Mouse (Mus musculus) megakaryocyte progenitor cell, adult 5-6 weeks (primary cell): Measurements from ENCODE around the gene Slc6a2. TPM values are rescaled to one million over a fixed set of nuclear protein-coding genes. Genes with fewer than 3 reads are reported as not detected.

Experiments used
- ATAC-seq: replicated peaks from 2 replicates; pipeline ENCODE4 v1.8.0; 2016; ENCODE audit warnings: mild to moderate bottlenecking, moderate TSS enrichment, inconsistent platforms; ENCODE audit not compliant: poor library complexity
- total RNA-seq, 2 experiments: library from RNA; stranded (forward) in 1 of 2; stranded (reverse) in 1 of 2; fragments of 157-497, 149-512 nt in 1 of 2; fragments of 200-1000 nt in 1 of 2; gene quantifications; 2 replicates each; pipeline versions ENCODE4 v1.2.3 to v1.2.4; 2015 to 2017

The Slc6a2 gene
- total RNA-seq (2015), result not detected in 2 replicates
- total RNA-seq (2017), result 0.04 TPM in 1 of 2 replicates, not detected in the other

DNA sequence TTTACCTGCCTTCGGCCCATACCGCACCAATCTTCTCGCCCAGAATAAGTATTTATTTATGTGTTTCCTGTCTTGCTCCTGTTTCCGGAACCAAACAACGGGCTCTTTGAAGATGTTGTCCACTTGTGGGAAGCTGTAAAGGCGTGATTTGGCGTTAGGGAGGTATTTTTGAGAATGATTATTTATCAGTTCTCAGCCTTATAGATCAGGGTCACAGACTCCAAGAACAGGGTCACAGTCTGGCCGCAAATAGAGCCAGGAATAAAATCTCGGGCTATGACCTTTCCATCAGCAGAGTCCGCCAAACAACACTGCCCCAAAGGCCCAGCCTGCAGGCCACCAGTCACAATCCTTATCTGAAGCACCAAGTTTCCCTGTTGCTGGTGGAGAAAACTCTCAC, at the start of gene Slc6a2:
Gene Slc6a2 (plus strand): TSS at position 301 of the 400 bp plus-strand sequence.
- no peak for ATAC-seq

DNA sequence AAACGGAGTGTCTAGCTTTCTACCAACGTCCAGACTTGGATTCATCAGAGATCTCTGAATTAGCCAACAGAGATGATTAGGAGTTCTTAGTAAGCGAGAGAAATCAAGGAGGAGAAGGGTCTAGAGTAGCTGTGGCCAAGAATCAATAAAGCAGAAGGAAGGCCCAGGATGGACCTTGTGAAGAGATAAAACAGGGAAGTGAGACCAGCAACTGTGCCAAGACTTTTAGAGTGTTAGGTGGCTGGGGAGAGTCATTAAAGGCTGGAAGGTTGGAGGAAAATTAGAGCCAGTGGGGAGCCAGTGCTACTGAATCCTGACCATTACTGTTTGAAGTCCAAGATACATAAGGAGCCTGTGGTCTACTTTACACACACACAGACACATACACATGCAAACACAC, 48.4 kb upstream of the Slc6a2 start:
- peak; percentile 89 for ATAC-seq

DNA sequence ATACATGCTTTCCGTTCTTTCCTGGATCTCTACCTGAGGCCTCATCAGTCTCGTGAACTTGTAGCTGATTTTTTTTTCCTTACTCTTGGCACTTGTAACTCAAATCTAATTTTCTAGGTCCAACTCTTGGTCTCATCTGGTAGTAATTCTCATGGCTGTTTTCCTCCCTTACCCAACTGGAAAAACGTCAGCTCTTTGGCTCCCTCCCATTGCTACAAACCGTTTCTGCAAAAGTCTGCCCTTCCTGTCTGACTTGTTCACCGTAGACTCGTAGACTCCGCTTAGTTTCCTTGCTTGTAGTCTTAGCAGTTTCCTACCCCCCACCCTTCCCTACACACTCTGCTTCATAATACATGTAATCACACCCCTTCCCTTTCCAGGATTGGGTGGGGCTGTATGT, 46.5 kb upstream of the Slc6a2 start:
- ATAC-seq, result no peak

DNA sequence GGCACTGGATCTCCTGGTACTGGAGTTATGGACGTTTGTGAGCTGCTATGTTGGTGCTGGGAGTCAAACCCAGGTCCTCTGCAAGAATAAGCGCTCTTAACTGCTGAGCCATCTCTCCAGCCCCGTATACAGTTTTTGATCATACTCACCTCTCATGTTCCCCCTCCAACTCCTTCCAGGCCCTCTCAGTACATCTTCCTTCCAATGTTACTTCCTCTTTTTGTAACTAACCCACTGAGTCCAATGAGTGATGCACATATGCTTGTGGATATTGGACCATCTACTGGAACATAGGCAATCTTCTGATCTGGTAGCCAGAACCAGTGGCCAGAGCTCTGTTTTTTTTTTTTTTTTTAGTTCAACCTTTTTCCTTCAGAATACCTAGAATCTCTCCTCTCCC, 43.8 kb upstream of the Slc6a2 start:
- ATAC-seq, result peak; percentile 57

DNA sequence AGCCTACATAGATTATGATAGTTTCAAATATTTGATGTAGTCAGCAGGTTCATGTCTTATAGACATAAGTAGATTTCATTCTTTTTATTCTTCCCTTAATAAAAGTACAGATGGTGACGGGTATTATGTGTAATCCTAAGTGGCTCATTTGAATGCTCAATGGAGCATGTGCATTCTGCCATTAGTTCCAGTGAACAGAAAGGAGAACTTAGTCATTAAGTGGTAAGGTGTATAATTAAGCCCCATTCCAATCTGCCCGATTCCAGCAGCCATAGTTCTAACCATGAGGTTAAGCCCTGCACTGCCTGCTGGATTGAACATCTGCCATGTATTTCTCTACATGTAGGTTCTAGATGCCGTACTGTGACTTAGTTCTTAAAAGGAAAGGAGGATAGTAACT, 38.1 kb upstream of the Slc6a2 start:
- no peak for ATAC-seq

DNA sequence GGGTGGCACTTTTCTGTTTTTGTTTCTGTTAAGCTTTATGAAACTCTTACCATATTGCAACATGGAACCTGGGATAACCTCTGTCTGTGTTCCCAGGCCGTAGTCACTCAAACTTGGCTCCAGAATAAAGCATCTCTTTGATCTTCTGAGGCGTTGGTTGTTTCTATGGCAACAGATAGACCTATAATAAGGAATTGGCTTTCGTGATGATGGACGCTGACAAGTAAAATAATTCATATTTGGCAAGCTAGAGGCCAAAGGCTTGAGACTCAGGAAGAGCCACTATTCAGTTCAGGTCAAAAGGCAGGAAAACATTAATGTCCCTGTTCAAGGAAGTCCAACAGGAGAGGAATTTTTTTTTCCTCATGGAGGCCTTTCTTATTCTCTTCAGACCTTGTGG, 30.9 kb upstream of the Slc6a2 start:
- ATAC-seq, result no peak

DNA sequence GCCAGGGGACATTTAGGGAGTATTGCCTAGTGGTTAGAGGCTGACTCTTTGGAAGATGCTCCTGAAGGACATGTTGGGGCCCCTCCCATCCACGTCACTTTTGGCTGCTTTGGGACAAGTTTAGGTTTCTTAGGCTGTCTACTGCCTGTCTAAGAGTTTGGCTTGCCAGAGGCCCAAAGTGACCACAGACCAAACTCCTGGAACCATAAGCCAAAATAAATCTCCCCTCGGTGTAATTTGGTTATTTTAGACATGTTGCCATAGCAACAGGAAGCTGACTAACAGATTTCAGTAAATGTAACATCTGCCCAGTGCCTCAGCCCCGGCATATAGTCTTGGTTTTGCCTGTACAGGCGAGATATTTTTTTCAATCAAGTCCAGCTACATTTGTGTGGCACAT, 21.8 kb upstream of the Slc6a2 start:
- ATAC-seq, result no peak

DNA sequence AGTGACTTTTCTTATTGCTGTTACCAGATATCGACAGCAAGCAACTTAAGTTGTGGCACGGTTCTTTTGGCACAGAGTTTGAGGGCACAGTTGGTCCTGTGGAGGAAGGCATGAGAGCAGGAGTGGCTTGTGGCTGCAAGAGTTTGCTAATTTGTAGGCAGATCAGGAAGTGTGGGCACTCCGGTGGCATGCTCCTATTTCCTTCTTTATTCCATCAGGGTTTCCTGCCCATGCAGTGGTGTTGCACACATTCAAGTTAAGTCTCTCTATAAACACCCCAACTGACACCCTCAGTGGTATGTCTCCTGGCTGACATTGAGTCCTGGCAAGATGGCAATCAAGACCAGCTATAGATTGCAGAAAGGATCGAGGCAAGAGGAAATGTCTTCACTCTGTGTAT, 10.8 kb upstream of the Slc6a2 start:
- ATAC-seq, result peak; percentile 92

DNA sequence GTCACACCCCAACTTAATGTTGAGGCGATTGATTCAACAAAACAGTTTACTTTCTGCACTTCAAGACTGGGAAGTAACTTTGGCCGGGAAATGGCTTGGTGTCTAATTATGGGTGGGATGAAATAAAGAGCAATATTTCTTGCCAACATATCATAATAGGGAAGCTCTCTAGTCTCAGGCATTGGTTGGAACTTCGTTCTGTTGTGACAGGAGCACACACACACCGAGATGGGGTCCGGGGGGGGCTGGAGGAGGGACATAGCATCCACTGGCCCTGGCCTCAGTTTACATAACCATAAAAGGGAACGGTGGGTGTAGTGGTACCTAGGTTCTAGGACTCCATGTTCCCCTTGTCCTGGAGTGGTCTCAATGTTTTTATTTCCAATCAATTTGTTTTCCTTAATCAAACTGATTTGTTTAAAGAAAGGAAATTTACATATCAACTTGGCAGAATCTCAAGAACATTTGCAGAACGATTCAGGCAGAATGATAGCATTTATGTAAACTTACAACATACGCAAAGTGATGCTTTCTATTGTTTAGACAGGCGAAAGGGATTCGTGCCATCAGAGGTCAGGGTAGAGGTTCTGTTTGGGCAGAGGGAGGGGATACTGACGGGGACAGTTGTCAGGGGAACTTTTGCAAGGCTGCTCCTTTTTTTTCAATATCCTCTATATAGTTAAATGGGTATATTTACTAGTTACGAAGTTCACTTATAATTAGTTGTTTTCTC, 9.1 kb upstream of the Slc6a2 start:
- no peak for ATAC-seq

DNA sequence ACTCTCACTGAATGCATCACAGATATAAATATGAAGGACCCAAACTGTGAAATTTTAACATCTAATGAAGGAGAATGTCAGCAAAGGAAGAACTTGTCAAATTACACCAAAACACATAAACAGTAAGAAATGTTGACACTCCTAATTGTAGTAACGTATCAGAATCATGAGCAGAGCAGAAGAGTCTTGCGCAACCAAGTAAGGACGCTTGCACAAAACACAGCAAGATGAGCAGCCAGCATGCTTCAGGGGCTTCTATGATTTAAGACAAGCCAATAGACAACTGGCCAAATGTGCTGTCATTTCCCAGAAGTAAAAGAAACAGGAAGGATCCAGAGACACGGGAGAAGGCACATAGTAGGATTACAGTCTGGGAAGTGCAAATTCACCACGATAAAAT, 5.8 kb upstream of the Slc6a2 start:
- ATAC-seq, result peak; percentile 66

DNA sequence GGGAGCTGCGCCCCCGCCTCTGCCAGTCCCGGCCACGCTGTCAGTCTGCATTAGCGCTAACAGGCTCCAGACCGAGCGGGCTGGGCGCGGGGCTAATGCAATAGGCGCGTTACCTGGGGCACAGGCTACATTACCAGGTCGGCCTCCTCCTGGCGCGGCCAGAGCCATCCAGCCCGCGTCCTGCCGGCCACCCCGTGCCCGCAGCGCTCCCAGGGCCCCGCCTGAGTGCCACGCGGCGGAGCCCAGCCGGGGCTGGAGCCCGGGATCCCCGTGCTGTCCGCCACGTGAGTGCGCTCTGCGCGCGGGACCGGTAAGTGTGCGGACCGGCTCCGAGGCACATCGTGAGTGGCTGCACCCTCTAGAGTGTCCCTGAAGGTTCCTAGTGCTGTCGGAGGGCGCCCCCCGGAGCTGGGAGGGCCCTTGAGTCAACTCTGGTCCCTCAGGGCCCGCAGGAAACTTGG, 602 bp downstream of the Slc6a2 start:
- peak; percentile 37 for ATAC-seq

DNA sequence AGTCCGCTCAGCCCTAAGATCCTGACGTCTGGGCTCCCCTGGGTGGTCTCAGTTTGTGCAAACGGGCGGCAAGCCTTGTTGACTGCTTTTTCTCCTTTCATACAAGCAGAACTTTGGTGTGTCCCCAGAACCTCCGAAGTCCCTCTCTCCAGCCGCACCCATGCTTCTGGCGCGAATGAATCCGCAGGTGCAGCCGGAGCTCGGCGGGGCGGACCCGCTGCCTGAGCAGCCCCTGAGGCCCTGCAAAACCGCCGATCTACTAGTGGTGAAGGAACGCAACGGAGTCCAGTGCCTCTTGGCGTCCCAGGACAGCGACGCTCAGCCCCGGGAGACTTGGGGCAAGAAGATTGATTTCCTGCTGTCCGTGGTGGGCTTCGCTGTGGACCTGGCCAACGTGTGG, 1.2 kb downstream of the Slc6a2 start:
- peak; percentile 35 for ATAC-seq

DNA sequence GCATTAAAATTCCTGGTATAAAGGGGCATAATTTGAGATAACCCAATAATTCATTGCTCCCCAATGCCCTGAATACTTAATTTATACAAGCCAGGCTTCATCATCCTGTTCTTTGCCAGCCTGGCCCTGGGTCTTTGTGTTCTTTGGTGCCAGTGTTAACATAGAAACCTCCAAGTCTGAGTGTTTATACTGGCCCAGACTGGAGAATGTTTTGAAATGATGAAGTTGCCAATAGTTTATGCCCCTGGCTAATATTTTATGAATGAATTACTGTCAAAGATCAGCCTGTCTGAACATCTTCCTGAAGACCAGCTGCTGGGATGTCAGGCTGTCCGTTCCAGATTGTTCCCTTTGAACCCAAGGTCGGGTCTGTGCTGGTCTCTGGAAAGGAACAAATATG, 4.7 kb downstream of the Slc6a2 start:
- ATAC-seq, result no peak

DNA sequence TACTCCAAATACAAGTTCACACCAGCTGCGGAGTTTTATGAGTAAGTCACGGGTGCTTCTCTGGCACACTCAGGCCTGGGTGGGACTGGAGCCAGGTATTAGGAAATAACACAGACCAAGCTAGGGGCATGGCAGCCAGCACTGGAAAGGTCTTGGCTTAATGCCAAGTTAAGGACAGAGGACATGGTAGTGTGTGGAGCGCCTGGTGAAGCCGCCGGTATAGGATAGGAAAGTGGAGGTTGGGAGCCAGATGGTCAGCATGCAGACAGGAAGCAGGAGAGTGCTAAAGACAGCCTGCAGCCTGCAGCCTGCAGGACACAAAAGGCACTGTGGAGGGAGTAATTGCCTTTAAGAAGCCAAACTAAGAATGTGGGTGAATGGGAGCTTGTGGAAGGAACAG, 13.1 kb downstream of the Slc6a2 start:
- peak; percentile 17; the same call in 1 of the 2 replicates for ATAC-seq

DNA sequence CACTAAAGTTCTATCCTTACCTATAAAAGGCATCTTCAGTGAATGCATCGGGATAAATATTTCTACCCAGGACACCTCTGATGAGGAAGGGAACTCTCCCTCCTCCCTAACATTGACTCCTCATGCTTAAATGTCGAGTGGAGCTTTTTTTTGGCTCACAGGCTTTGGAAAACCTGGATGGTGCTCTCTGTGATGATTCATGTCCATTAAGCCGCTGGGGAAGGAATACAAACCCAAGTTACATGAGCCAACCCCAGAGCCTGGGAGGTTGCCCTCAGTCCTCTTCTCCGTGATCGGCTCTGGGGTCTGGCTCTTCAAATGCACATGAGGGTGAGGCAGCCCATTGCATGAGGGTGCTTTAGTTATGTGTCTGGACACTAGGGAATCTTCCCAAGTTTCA, 16.8 kb downstream of the Slc6a2 start:
- no peak for ATAC-seq

DNA sequence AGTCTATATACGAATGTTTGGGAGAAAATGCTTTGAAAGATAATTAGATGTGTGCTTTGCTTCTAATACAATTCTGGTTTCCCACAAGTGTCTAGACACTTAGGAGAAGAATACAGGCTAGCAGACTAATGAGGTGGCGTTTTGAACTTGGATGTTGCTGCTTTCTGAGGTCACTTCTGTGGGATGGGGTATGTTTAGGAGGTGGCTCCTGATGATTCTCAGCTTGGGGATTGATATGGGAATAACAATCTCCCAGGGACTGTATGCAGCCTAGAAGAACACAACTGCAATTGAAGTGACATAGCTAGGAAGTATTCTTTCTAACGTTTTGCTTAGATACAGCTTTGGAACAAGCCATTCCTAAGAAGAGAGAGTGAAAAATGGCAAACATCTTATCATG, 22.6 kb downstream of the Slc6a2 start:
- no peak for ATAC-seq

DNA sequence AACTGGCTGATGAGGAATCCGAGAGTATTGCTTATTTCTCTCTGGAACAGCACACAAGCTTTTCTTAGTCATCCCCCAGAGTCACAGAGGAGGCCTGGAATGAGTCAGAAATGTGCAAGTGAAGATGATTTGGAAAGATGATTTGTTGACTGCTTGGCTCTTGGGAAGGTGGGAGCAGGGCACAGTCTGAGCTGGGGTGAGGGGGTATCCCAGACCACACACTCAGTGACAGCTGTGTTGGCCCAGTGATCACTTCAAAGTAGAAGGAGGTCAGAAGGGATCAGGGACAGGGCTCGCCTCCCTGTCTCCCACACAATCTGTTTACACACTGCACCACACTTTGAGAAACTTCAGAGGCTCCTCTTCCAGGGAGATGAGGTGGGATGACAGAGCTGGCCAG, 24.5 kb downstream of the Slc6a2 start:
- ATAC-seq, result no peak

DNA sequence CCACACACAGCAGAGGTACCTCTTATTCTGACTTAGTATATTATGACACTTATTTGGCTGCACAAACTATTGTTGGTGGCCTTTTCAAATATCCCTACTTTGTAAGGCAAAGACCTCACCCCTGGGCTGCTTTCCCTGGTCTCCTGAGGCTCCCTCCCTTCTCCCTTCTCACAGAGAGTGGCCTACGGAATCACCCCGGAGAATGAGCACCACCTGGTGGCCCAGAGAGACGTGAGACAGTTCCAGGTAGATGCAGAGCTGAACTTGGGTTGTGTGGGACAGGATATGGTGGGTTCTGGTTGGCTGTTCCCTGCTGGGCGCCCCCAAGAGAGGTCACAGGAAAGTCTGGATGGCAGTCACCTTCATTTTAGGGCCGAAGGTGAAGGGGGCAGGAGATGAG, 37.0 kb downstream of the Slc6a2 start:
- peak; percentile 77 for ATAC-seq

DNA sequence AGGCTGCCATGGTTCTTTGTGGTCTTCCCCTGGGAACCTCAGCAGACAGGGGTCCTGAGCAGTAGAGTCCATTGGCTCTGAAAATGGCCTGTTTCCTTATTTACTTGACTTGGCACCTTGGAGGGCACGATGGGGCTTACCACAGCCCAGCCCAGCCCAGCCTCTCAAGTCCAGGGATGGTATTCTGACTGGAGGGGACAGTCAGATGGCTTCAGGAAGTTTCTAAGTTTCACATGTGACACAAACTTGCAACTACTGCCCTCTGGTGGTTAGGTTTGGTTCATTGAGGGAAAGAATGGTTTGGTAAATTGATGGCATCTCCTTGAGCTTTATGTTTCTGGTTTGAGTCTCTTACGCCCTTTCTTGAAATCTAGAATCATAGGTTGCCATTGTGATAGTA, 38.7 kb downstream of the Slc6a2 start:
- peak; percentile 87 for ATAC-seq

DNA sequence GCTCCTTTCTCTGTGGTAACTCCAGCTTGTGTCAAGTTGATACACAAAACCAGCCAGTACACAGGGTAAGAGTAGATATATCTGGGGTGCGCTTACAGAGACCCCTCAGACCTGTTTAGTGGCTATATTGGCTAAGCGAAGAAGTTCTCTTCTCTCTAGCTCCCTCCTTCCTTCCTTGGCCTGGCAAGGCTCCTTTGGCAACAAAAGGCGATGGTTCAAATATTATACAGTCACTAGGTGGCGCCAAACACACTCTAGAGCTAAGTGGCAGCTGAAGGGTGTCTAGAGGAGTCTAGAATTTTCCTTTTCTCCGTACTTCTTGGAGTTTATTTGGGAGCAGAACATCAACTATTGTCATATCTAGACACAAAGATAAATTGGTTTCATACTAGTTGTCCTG, 50.4 kb downstream of the Slc6a2 start:
- ATAC-seq, result peak; percentile 76

DNA sequence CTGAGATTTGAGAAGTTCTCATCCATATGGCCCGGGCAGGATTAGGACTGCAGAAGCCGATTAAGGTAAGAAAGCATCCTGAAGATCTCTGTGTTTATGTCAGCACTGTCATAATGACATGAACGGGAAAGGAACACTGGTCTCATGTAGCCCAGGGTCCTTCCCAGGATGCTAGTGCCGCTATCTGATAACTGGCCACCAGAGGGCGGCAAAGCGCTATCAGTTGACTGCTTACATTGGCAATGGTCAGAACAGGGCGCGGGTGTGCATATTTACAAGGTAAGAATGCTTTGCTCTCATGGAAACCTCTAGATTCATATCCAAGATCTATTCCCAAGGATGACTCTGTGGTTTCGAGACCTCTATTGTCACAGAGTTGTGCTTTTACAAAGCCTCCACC, 51.6 kb downstream of the Slc6a2 start:
- ATAC-seq, result peak; percentile 91

DNA sequence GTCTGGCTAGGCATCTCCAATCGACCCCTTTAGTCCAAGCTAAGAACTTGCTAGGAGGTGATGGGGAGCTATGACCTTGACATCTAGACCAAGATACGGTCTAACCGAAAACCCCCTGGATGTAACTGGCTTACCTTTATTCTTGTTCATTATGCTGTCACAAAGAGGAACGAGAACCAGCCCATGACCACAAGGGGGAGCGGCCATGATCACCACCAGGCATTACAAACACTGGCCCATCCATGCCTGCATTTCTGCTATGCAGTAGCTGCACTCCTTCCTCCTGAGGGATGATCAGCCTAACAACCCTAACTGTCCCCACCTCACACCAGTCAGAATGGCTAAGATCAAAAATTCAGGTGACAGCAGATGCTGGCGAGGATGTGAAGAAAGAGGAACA, 52.3 kb downstream of the Slc6a2 start:
- peak; percentile 33; the same call in 1 of the 2 replicates for ATAC-seq

DNA sequence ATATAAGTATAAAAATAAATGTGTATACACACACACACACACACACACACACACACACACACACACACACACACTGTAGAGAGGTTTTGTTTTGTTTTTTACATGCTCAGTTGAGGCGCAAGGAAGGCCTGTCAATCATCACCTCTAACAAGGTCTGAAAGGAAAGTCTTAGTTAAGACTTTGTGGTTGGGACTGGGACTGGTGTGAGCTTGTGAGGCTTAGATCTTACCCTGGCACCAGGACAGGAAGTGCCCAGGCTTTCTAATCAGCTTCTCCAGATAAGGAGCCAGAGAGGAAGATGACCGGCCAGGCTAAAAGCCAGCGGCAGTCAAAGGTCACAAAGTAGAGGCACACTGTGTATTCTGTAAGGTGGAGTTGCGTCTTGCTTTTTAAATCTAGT, 54.4 kb downstream of the Slc6a2 start:
- ATAC-seq, result peak; percentile 45
